Mouse (Mus musculus) 3T3-L1 (cell line): ENCODE data around the gene Irf9.

Experiments used
- DNase-seq: peaks from one replicate; pipeline ENCODE4 v3.0.0-alpha.2; 2015; ENCODE audit warnings: low read depth, low spot score

Gene Irf9

GRCm38 (mm10) chr14:55614565-55615178, 11.3 kb downstream of the Irf9 start:
- no peak for DNase-seq

GRCm38 (mm10) chr14:55615876-55616275, 12.5 kb downstream of the Irf9 start:
- peak; percentile 32 for DNase-seq

DNA sequence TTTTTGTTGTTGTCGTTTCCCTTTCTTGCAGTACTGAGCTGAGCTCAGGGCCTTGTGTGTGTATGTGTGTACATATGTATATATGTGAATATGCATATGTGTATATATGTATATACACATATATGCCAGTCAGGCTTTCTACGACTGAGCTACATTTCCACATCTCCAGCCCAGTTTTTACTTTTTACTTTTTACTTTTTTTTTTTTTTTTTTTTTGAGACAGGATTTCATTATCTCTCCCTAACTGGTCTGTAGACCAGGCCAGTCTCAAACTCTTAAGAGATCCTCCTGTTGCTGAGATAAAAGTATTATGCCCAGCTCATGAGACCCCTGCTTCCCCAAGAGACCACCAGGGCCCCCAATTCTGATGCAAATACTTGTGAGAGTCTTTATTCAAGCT, 13.5 kb downstream of the Irf9 start:
- DNase-seq: no peak

- DNase-seq: no peak
These were observed 14.5 kb downstream of the Irf9 start, which contains the start of gene Rec8 for GRCm38 (mm10) chr14:55617822-55618221. TSS of gene Rec8 (plus strand) at chr14:55618037.

GRCm38 (mm10) chr14:55618486-55619195, 15.3 kb downstream of the Irf9 start:
- no peak for DNase-seq

DNA sequence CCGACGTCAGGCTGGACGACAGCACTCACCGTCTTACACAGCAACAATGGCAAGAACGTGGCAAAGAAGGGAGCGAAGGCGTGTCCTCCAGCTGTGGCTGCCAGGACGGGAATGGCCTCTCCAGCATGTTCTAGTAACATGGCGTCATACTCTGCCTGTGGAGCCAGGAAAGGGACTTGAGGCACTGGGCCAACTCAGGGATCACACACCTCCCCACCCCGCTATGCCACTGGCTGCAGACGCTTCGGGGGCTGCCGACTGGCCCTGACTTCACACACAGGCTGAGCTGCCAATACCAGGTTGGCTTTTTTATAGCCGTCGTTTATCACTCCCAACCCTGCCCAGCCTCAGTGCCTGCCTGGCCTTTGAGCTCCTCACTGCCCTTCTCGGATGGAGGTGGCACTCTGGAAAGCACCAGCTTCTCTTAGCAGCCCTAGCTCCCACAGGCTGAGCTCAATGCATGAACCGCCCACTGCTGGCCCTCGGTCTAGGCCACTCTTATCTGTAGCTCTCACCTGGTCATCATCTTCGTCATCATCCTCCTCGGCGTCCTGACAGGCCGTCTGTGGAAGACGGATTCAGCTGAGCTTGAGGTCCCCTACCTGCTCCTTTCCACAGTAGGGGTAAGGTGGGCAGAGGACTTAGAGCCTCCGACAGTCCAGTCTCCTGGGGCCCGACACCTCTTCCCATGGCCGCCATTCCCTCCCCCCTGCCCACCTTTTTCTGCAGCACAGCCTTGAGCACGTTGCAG, 24.9 kb downstream of the Irf9 start:
- no peak for DNase-seq

- peak; percentile 39 for DNase-seq
These were observed 25.9 kb downstream of the Irf9 start for GRCm38 (mm10) chr14:55629312-55629711.

- peak; percentile 58 for DNase-seq
These were observed 31.6 kb downstream of the Irf9 start for GRCm38 (mm10) chr14:55634874-55635522.

DNA sequence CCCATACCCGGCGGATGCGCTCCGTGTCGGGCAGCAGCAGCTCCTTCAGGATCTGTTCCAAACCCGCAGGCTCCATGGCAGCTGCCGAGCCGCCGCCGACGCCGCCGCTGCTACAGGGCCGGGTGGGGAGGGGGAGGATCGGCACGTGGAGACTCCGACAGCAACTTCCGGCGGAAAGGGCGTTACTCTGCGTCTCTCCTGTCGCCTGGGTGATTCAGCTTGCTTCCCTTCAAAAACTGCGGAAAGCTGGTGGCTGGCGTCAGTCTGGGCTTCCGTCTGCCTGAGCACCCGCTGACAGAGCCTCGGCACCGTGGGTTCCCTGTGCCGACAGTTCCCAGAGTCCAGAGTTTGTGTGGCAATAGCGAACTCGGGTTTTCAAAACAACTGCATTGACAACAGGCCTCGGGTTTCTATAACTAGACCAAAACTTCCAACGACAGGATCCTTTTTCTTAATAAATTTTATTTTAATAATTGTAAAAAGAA, 32.2 kb downstream of the Irf9 start, which contains the start of gene Ipo4:
Gene Ipo4 (minus strand): TSS at position 435 of the 485 bp plus-strand sequence.
- peak; percentile 93 for DNase-seq

DNA sequence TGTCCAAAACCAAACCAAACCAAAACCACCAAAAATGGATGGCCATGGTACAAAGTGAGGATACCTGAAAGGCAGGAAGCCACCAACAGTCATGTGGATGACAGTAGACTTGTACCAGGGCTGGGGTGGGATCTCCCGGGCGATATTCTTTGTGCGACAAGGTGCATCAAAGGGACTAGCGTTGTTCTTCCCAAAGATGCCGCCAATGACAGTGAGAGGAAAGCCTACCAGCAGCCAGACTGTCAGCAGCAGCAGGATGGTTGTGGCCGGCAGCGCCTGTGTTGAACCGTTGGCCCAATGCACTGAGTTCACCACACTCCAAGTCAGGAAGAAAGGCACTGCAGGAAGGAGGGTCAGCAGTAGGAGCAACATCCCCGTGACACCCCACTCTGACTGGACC, 34.4 kb downstream of the Irf9 start, which contains the start of gene Gm49378:
Gene Gm49378 (minus strand): TSS at position 101 of the 400 bp plus-strand sequence.
- DNase-seq: no peak

GRCm38 (mm10) chr14:55640816-55641215, 37.4 kb downstream of the Irf9 start:
- no peak for DNase-seq

DNA sequence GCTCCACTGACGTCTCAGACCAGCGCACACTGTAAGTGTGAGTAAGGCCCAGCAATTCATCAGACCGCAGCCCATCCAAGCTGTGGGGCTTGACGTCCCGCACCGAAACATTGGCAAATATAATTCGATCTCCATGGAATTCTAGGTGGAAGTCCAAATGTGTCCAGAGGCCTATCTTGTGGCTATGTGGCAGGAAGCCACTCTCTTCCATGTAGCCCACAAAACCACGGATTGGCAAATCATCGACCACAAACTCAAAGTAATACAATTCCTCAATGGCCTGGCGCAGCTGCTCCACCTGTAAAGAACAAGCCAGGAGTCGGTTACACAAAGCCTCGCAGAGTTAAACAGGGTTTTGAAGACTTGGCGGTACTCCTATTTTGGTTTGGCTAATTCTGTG, 37.9 kb downstream of the Irf9 start:
- DNase-seq: peak; percentile 6

- DNase-seq: no peak
These were observed 39.3 kb downstream of the Irf9 start for GRCm38 (mm10) chr14:55642679-55643059.

GRCm38 (mm10) chr14:55643060-55643907, 39.9 kb downstream of the Irf9 start, which contains the start of gene Tm9sf1:
TSS of gene Tm9sf1 (minus strand) at chr14:55643806.
- DNase-seq: peak; percentile 67

GRCm38 (mm10) chr14:55644261-55644888, 41.0 kb downstream of the Irf9 start:
- peak; percentile 8 for DNase-seq

DNA sequence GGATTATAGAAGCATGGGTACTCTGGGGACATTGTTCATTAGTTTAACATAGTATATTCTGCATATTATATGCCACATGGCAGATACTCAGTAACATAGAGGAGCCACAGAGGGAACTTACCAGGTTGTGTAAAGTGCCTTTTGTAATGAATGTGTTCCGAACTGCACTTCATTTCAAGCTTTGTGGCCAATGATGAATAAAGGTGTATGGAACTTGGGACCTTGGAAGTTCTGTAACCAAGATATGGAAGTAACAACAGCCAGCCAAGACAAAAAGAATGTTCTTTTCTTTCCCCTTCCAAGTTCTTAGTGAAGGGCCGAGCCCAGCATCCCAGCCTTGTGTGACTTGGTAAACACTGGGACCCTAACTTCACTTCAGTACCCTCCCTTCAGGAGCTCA, 46.5 kb downstream of the Irf9 start, which contains the start of gene Tssk4:
Gene Tssk4 (plus strand): TSS at position 301 of the 400 bp plus-strand sequence.
- no peak for DNase-seq

- no peak for DNase-seq
These were observed 48.2 kb downstream of the Irf9 start for GRCm38 (mm10) chr14:55651528-55651927.

DNA sequence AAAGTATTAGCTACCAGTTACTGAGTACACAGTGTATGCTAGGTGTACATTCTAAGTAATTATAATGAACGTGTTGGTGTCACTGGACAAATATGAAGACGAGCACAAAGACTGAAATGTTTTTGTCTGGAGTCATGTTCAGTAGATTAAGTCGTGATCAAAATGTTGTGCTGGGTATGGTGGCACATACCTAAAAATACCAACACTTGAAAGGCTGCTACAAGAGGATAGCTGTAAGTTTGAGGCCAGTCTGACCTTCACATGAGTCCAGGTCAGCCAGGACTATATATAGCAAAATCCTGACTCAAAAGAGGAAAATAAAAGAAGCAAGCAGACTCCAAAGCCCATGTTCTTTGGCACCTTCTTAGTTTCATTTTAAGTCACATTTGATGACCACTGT, 53.6 kb downstream of the Irf9 start:
- DNase-seq: no peak

DNA sequence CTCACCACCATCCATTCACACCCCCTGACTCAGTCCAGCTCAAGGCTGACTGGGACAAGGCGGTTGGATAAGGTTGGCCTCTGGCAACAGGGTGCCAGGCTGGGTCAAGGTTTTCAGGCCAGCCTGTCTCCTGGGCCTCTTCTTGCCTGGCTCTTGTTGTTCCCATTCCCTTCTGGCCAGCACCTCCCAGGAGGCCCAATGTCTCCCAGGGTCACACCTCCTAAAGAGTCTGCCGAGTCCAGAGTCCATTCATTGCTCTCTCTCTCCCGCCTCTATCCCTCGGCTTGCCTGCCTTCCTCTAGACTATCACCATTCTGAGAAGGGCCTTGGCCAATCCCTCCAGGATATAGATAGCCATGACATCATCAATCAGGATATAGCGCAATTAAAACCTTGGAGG, 54.6 kb downstream of the Irf9 start:
- DNase-seq: no peak
